Mouse (Mus musculus) liver, embryonic 14.5 days (tissue): ENCODE measurements around the gene Klhl32.

Experiments used
- CTCF ChIP-seq: IDR thresholded peaks from 2 replicates; pipeline ENCODE4 v1.5.1; 2016; ENCODE audit warnings: antibody characterized with exemption, low read depth, control low read depth
- EP300 ChIP-seq: IDR thresholded peaks from 2 replicates; pipeline ENCODE4 v1.6.1; 2016; ENCODE audit warnings: antibody characterized with exemption, low read depth

DNA sequence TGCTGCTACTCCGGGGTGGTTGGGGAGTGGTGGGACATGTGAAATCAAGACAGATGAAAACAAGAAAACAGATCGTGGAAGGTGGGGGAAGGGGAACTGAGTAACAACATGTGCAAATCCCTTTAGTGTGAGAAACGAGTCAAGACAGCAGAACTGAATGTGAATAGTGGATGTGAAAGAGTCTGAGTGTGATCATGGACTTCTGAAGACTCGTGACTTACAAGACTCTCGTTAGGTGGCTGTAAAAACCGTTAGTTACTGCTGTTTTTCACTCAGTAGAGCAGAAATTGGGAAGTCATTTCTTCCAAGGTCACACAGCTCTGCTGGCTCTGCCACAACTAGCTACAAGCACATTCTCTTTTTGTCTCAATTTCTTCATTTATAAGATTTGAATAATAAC, 282.9 kb downstream of the Klhl32 start:
- TF ChIP-seq CTCF = no peak
- no peak for TF ChIP-seq EP300
